Mouse (Mus musculus) mouse trophoblast stem cell (cell line): ENCODE data around the gene Tshz2.

Source experiments
- in situ Hi-C, 2 experiments: fragments of 300-500 bp; cut with MseI, MboI; formaldehyde crosslinking; loops; 2 replicates in 1 of 2; 3 replicates in 1 of 2; pipeline ENCODE4 v1.15.1; 2025

Tshz2 gene

GRCm38 (mm10) chr2:170002594-170003504, 370.0 kb downstream of the Tshz2 start:
- in situ Hi-C loops = no loop called here

- in situ Hi-C loops = no loop called here
Observed at GRCm38 (mm10) chr2:170003666-170004065, 370.9 kb downstream of the Tshz2 start.

GRCm38 (mm10) chr2:170006829-170007228, 374.0 kb downstream of the Tshz2 start:
- in situ Hi-C loops = no loop called here

GRCm38 (mm10) chr2:170007426-170007958, 374.7 kb downstream of the Tshz2 start:
- in situ Hi-C loops = no loop called here

GRCm38 (mm10) chr2:170009729-170010128, 376.9 kb downstream of the Tshz2 start:
- in situ Hi-C loops = no loop called here

- in situ Hi-C loops = no loop called here
Observed at GRCm38 (mm10) chr2:170011858-170012257, 379.0 kb downstream of the Tshz2 start.

- in situ Hi-C loops = no loop called here
Observed at GRCm38 (mm10) chr2:170017302-170017701, 384.5 kb downstream of the Tshz2 start.

- in situ Hi-C loops = no loop called here
Observed at GRCm38 (mm10) chr2:170017926-170018325, 385.1 kb downstream of the Tshz2 start.

- in situ Hi-C loops = no loop called here
Observed at GRCm38 (mm10) chr2:170022953-170023352, 390.1 kb downstream of the Tshz2 start.

GRCm38 (mm10) chr2:170023741-170024140, 390.9 kb downstream of the Tshz2 start:
- in situ Hi-C loops = no loop called here

GRCm38 (mm10) chr2:170024939-170025338, 392.1 kb downstream of the Tshz2 start:
- in situ Hi-C loops = no loop called here

GRCm38 (mm10) chr2:170025896-170026295, 393.1 kb downstream of the Tshz2 start:
- in situ Hi-C loops = no loop called here

- in situ Hi-C loops = no loop called here
Observed at GRCm38 (mm10) chr2:170027837-170028236, 395.0 kb downstream of the Tshz2 start.

GRCm38 (mm10) chr2:170028488-170029303, 395.9 kb downstream of the Tshz2 start:
- in situ Hi-C loops = no loop called here

GRCm38 (mm10) chr2:170029304-170029856, 396.6 kb downstream of the Tshz2 start:
- in situ Hi-C loops = no loop called here

- in situ Hi-C loops = no loop called here
Observed at GRCm38 (mm10) chr2:170031226-170031625, 398.4 kb downstream of the Tshz2 start.

GRCm38 (mm10) chr2:170031872-170032271, 399.1 kb downstream of the Tshz2 start:
- in situ Hi-C loops = no loop called here

- in situ Hi-C loops = no loop called here
Observed at GRCm38 (mm10) chr2:170033219-170033618, 400.4 kb downstream of the Tshz2 start.

- in situ Hi-C loops = no loop called here
Observed at GRCm38 (mm10) chr2:170034794-170035193, 402.0 kb downstream of the Tshz2 start.

- in situ Hi-C loops = no loop called here
Observed at GRCm38 (mm10) chr2:170036791-170037241, 404.0 kb downstream of the Tshz2 start.

- in situ Hi-C loops = no loop called here
Observed at GRCm38 (mm10) chr2:170037346-170037745, 404.5 kb downstream of the Tshz2 start.

GRCm38 (mm10) chr2:170039772-170040171, 407.0 kb downstream of the Tshz2 start:
- in situ Hi-C loops = no loop called here
